Mouse (Mus musculus): Measurements from ENCODE around the gene Smagp.

The Smagp gene

DNA sequence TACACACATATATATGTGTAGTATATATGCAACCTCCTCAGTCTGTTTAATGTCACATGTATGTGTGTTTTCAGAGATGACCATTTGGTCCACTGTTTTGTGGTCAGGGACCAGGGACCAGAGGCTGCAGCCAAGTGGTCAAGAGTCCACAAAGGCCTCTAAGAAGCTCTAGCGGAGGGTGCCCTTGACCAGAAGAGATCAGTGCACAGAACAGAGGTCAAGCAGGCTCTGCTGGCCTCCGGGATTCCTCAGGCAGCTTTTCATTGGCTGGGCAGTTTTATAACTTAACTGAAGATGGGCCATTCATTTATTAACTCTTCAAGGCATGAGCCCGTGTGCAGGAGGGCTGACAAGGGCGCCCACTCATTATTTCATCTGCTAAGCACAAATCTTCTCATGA lies 49.6 kb downstream of the Smagp start:
- DNase-seq: no peak

DNA sequence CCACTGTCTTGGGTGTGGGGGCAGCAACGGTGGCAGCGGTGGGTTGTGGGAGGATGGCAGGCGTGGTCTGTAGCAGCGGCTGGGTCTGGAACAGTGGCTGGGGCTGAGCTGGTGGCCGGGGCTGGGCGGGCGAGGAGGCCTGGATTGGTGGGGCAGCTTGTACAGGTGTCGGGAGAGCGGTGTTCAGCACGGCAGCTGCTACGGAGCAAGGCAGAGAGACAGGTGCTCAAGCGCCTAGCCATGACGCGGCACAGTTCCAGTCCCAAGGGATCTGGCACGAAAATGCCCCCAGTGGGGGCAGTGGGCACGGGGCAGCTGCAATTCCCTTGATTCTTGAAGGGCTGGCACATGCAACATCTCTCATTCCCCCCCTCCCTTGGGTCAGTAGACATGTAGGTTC lies 50.8 kb downstream of the Smagp start:
- no peak for DNase-seq

DNA sequence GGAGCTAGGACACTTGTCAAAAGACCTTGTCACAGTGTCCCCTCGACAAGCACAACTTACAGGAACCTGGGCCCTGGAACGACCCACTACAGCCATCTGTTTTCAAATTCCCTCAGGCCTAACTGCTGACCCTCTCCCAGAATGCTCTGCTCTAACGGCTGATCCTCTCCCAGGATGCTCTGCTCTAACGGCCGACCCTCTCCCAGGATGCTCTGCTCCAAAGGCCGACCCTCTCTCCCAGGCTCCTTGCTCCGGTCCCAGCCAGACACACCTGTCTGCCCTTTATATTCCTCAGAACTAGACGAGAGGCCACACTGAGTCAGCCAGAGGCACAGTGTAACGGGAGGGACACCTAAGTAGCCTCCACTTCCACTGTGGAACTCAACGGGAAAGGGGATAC lies 56.6 kb downstream of the Smagp start:
- DNase-seq: no peak

DNA sequence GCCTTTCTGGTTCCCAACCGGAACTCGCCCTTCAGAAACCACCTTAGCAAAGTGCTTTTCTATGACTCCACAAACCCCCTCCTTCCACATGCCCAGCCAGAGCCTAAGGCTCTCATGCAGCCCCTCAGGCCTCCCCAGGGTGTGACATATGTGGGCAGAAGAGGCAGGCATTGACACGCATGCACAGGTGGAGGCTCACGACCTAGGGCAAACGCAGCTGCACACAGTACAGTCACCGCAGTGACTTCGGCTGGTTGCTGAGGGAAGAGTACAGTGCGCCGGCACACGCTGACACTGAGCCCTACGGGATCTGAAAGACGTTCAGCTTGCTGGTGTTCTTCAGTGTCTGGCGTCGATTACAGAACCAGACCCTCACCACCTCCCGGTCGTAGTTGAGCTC lies 58.8 kb downstream of the Smagp start:
- no peak for DNase-seq

DNA sequence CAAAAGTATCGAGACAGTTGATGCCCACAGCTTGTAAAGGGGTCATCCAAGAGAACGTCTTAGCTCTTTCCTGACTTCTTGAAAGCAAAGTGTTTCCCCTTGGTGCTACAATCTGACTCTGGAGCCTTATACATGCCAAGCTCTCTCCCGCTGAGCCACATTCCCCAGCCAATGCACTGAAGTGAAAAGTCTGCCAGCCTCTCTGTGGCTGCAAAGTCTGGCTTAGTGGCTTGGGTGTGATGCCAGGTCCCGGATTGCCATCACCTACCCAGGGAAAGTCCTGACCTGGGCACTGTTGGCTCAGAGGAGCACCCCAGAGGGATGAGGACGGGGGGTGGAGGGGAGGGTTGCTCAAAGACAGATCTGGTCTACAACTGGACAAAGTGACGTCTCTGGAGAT lies 59.9 kb downstream of the Smagp start:
- DNase-seq: no peak

DNA sequence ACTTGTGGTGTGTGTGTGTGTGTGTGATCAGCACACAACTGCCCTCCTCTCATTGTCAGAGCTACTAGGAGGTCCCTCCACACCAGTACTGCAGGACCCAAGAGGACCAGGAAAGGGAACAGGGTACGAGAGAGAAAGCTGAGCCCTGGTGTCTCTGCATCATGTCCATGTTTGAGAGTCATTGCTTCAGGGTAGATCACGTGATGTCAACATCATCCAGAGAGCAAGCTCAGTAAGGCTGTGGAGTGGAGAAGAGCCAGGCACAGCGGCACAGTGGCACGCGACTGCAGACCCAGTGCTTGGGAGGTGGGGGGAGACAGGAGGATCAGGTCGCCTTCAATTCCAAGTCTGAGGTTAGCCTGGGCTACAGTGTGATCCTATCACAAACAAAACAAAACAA lies 60.3 kb downstream of the Smagp start:
- no peak for DNase-seq

DNA sequence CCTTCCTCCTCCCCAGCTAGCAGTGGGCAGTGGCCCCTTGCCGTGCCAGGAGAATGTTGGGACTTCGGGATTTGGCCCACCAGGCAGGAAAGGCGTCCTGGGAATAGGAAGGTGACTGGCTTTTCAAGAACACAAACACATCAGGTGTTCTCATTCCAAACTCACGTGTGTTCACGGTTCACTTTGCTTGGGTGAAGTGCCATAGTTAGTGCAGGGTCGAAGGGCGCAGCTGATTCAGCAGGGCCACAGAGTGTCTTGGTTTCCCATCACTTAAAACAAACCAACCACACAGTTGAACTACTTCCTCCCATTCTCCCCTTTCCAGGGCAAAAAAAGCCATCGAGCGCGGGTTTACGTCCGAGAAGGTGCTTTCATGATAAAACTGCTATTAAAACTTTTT lies 61.4 kb downstream of the Smagp start:
- no peak for DNase-seq

DNA sequence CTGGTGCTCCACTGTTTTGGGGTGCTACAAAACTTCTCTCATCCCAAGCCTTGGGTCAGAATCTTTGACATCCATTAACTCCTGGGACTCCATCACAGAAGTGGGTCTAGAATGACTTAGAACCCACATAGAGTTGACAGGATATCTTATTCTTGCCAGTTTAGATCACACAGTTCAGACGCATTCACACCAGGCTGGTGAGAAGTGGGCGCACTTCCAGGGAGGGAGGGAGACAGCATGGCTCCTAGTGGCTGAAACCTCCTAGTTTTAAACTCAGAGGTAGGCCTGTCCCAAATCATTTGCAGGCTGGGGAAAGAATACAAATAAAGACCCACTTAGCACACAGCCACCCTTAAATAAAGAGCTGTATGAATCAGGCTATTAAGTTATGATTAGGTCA lies 62.4 kb downstream of the Smagp start:
- no peak for DNase-seq

DNA sequence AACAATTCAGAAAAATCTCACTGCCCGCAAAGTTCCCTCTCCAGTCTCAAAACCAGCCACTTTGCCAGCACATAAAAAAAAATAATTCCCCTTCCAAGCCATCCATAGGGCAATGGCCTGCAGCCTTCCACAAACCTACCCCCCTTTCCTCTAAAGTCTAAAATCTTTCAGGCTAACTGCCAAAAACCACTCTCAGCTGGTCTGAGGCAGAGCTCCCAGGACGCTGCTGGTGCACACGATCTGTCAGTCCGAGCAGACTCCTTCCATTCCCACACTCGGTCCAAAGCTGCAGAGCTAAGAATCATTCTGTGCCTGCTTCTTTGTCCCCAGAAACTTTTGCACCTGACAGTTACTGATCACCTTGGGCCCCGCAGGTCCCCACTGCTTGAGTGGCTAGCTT lies 62.8 kb downstream of the Smagp start:
- no peak for DNase-seq
